Mouse (Mus musculus) olfactory bulb, adult 2 months (tissue): ENCODE data around the gene Dupd1. TPM values are rescaled to one million over a fixed set of nuclear protein-coding genes. Genes with fewer than 3 reads are reported as not detected.
A peak's percentile ranks its signal among the peaks of the same experiment; 100 is the strongest.

ENCODE experiments used
- H3K27ac ChIP-seq: fragments of 200-500 bp; 2 replicates; pipeline ENCODE4 v1.5.1; 2012; ENCODE audit warnings: low read depth, low read length; ENCODE audit not compliant: insufficient read depth
- H3K4me1 ChIP-seq: fragments of 200-500 bp; 2 replicates; pipeline ENCODE4 v1.6.1; 2012; ENCODE audit warnings: low read length; ENCODE audit not compliant: control insufficient read depth, insufficient read depth
- H3K4me3 ChIP-seq: fragments of 200-500 bp; 2 replicates; pipeline ENCODE4 v1.5.1; 2012; ENCODE audit warnings: mild to moderate bottlenecking, low read depth, low read length, moderate library complexity; ENCODE audit not compliant: insufficient read depth
- CTCF ChIP-seq: fragments of 200-500 bp; IDR thresholded peaks from 2 replicates; pipeline ENCODE4 v1.5.1; 2012; ENCODE audit warnings: low read depth, mild to moderate bottlenecking, low read length, moderate library complexity; ENCODE audit not compliant: insufficient read depth
- POLR2A ChIP-seq: fragments of 200-500 bp; IDR thresholded peaks from 2 replicates; pipeline ENCODE4 v1.6.1; 2012; ENCODE audit warnings: mild to moderate bottlenecking, low read depth, low read length, moderate library complexity; ENCODE audit not compliant: insufficient read depth
- WGBS: fragments of 180-500 bp; shearing (Covaris S2); methylation state at CpG from one replicate; pipeline ENCODE4 v1.1.7; 2018; 5-methylcytosine and 5-hydroxymethylcytosine counted together
- polyA plus RNA-seq: library from polyadenylated mRNA; stranded (reverse); fragments of >200 nt; gene quantifications from 2 replicates; pipeline ENCODE4 v1.2.4, GENCODE M21; 2012; ENCODE audit warnings: low replicate concordance; ENCODE audit not compliant: missing spikeins, insufficient read depth, insufficient read length

The Dupd1 gene
- polyA plus RNA-seq, 1 experiment, result not detected

- Histone ChIP-seq H3K27ac (peak overlapping the region; percentile 62), H3K4me1 (peaks cover 10% of the 10 kb centered on the region), H3K4me3 (no peak overlapping the region)
- TF ChIP-seq CTCF (no peak), POLR2A (no peak)
- 39% methylated on average over 5 of the region's 5 CpGs for WGBS
These were observed 82.6 kb downstream of the Dupd1 start for GRCm38 (mm10) chr14:21631665-21632200.

Other genes starting within 250 kb of the Dupd1 start
- gene Kat6b, start 233.1 kb downstream of the Dupd1 start, polyA plus RNA-seq, result 124 and 135 TPM in 2 replicates
- gene Samd8, start 36.0 kb upstream of the Dupd1 start, polyA plus RNA-seq, result not detected in 2 replicates
- not detected in 2 replicates for gene Dusp13, start 36.6 kb upstream of the Dupd1 start, polyA plus RNA-seq
- gene Vdac2, start 110.7 kb upstream of the Dupd1 start, polyA plus RNA-seq, result not detected in 2 replicates
- gene Comtd1, start 134.4 kb upstream of the Dupd1 start, polyA plus RNA-seq, result not detected in 2 replicates